Mouse (Mus musculus) left cerebral cortex, adult 18-20 months (tissue): ENCODE data around the gene Chd9. TPM values are rescaled to one million over a fixed set of nuclear protein-coding genes. Genes with fewer than 3 reads are reported as not detected.

Source experiments
- DNase-seq, 2 experiments: peaks; one replicate each; pipeline ENCODE4 v3.0.0; 2021 to 2022; ENCODE audit warnings: low spot score in 2 of 2, mixed read lengths in 1 of 2
- total RNA-seq, 2 experiments: library from RNA; stranded (reverse); gene quantifications; 2 replicates each; pipeline ENCODE4 v1.2.3; 2021

Chd9 gene
- total RNA-seq, 2 experiments from 2014 or later: 175 to 214 TPM

DNA sequence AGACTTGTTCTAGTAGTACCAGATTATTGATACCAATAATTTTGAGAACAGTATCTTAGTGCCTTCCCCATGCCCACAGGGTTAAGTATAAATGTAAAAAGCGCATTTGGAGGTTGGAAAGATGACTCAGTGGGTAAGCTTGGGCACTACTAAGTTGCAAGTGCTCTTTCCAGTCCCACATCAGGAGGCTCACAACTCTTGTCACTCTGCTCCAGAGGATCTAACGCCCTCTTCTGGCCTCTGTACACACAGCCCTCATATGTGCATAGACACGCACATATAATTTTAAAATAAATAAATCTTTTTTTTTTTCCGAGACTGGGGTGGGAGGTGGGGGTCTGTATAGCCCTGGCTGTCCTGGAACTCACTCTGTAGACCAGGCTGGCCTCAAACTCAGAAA, 131.6 kb downstream of the Chd9 start:
- no peak for DNase-seq

DNA sequence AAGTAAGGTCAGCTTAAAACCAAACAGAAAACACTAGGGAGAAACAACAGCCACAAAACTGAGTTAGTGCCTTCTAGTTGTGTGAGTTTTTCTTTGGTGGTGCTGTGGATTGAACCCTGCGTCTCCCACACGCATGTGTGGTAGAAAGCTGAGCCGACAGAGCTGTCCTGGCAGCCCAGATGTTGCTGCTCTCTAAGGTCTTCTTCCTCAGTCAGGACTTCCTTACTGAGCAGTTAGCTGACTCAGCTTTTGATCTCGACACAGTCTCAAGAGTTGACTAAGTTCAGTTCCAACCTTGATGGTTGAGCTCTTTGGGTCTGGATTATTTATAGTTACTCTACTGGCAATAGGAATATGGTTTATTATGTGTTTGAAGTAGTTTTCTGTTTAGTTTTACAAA, 133.5 kb downstream of the Chd9 start:
- DNase-seq: no peak

- no peak for DNase-seq
These were observed 135.9 kb downstream of the Chd9 start for GRCm38 (mm10) chr8:90964044-90964443.

DNA sequence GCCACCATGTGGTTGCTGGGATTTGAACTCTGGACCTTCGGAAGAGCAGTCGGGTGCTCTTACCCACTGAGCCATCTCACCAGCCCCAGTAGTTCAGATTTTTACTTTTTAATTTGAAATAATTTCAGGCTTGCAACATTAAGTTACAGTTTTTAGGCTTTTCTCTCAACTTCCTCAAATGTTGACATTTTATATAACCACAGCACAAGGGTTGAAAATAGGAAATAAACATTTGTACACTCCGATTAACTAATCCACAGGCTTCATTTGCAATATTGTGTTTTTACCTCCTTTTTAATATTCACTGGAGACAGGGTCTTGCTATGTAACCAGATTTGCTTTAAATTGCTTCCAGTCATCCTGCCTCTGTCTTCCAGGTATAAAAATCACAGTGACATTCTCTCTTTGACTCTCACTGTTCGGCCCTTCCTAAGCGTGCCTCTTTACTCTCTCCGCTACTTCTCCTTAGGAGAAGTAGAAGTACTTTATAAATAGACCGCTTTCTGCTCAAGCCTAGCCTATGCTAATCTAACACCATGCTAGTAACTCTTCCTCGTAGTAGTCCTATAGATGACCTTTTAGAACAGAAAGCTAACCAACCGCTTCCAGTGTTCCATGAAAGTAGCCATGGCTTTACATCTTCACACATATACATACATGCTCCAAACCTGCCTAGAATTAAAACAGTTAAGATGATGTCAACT, 137.5 kb downstream of the Chd9 start:
- no peak for DNase-seq

DNA sequence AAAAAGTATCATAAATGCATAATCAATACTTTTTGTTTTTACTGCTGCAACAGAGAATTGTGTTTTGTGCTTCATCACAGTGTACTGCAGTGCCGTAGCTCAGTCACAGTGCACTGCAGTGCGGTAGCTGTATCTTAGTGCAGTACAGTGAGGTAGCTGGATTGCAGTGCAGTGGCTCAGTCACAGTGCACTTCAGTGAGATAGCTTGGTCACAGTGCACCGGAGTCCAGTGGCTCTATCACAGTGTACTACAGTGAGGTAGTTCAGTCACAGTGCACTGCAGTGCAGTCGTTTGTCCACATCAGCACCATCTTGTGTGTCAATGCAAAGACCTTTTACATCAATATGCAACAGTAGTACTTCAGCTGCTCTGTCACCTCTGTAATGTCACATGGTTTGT, 140.2 kb downstream of the Chd9 start:
- DNase-seq: no peak

GRCm38 (mm10) chr8:90976960-90977371, 148.8 kb downstream of the Chd9 start:
- no peak for DNase-seq

DNA sequence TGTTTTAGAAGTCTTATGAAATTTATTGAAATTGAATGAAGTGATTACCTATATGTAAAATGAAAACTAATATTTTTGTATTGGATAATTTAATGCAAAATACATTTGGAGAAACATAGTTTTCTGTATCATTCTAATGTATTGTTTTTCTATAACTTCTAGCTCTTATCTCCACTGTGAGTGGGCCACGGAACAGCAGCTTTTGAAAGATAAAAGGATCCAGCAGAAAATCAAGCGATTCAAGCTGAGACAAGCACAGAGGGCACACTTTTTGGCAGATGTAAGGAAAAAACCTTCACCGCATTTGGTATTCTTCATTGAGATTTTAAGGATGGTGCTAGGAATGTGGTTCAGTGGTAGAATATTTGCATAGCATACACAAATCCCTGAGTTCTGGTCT, 150.6 kb downstream of the Chd9 start:
- DNase-seq: no peak

DNA sequence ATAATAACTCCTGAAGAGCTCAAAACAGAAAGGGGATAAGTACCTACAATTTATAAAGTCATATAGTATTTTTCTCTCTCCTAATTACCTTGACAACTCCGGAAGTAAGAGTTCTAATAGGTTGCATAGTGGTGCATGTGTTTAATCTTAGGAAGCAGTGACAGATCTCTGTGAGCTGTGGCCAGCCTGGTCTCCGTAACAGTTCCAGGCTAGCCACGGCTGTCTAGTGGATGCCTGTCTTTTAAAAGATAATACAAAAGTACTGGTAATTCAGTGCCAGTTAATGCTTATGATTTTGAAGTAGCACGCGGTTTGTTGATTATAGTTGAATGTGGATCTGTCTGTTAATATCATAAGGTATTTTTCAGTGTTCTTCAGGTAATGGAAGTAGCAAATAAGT, 151.1 kb downstream of the Chd9 start:
- DNase-seq: no peak

DNA sequence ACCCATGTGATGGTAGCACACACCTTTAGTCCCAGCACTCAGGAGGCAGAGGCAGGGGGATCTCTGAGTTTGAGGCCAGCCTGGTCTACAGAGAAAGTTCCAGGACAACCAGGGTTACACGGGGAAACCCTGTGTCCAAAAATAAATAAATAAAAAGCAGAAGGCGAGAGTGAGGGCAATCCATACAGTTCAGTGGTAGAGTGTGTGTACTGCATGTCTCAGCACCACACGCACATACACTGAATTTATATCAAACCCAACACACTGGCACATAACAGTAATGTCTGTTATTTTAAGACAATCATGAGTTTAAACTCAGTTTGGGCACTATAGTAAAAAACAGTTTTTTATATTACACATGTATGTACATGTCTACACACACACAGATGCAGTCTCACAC, 153.9 kb downstream of the Chd9 start:
- no peak for DNase-seq

GRCm38 (mm10) chr8:91019726-91020125, 191.6 kb downstream of the Chd9 start:
- peak; percentile 75 to 77 for DNase-seq

DNA sequence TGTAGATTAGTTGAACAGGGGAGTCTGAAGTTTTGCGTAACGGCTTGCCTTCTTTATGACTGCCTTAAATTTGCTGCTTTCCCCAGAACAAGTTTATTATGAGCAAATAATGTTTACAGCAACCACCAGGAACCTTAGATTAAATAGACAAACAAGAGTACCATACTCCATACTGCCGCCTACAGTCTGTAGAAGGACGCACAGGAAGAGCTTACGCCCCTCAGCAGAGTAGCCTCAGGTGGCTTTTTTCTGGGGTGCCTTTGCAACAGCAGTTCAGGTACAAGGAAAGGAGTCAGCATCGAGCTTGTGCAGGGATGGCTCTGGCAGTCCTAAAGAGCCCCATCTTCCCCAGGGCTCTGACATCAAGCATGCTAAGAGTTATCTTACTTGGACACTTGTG, 206.3 kb downstream of the Chd9 start:
- DNase-seq: no peak

DNA sequence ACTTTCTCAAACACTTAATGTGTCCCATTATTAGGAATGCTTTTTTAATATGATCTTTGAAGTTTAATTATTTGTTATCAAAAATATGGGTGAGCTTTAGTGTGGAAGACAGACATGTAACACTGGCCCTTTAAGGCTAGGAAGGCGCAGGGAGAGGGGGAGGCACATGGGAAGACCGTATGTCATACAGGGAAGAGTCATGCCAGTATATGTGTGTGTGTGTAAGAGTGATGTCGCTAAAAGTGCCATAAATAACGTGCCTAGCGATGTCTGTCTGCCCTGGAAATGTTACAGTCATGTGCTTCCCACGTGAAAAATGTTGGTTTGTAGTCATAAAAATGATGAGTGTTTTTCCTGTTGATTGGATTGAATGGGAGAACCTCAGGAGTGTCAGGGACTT, 208.8 kb downstream of the Chd9 start:
- no peak for DNase-seq

DNA sequence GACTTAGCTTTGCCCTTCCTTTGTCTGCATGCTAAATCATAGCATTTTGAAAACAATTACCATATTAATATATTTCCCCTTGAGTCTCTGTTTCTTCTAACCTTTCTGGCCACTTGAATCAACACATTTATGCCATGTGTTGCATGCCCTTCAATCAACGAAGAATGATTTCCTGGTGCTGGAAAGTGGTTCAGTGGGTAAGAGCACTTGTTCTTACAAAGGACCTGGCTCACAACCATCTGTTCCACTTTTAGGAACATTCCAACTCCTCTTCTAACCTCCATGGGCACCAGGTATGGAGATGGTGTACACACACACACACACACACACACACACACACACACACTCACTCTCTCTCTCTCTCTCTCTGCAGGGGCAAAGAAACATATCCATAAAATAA, 210.5 kb downstream of the Chd9 start:
- DNase-seq: no peak

- no peak for DNase-seq
These were observed 218.2 kb downstream of the Chd9 start for GRCm38 (mm10) chr8:91046370-91046769.

GRCm38 (mm10) chr8:91051037-91051436, 222.9 kb downstream of the Chd9 start:
- peak; percentile 49 to 64 for DNase-seq

- no peak for DNase-seq
These were observed 226.3 kb downstream of the Chd9 start for GRCm38 (mm10) chr8:91054418-91054817.

DNA sequence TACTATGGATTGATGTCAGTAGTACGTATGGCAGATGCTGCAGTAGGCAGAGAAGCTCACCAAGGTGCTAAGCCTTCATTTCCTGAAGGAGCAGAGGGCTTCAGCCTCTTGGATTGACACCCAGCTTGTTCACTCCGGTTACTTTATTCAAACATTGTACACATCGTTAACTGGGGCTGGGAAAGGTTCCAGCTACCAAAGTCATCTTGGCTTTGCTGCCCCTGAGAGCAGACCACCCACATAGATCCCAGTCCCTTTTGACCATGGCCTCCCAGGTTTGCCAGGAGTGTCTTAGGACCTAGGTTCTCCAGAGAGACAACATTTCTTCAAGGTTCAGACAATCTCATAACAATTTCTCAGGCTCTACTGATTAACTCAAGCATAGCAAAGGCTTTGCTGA, 228.7 kb downstream of the Chd9 start:
- DNase-seq: no peak

- DNase-seq: no peak
These were observed 231.0 kb downstream of the Chd9 start for GRCm38 (mm10) chr8:91059086-91059578.

DNA sequence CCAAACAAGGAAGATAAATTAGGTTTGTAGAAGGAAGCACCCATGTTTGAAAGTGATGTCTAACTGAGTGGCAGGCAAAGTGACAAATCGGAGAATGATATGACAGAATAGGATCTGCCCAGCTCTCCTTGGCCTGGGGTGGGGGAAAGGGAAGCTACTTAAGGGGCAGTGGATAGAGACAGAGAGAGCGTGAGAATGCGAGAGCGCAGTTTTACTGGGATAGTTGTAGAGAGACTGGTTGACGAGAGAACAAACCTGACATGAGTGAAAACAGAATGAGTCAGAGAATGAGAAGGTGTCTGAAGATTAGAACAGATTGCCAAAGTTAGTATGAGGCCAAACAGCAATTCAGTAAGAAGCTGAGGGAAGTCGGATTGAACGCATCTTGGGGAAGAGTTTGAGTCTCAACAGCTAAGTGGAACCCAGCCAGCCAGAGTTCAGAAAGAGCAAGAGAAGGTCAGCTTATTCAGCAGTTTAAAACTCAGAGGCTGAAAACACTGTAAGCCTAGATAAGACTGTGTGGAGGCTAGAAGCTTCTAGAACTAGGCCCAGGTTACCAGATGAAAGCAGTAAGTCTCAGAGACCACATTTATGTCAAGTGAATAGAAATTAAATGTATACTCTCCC, 231.8 kb downstream of the Chd9 start:
- no peak for DNase-seq

GRCm38 (mm10) chr8:91060555-91061471, 232.7 kb downstream of the Chd9 start:
- peak in 1 of 2 experiments; percentile 14 for DNase-seq

DNA sequence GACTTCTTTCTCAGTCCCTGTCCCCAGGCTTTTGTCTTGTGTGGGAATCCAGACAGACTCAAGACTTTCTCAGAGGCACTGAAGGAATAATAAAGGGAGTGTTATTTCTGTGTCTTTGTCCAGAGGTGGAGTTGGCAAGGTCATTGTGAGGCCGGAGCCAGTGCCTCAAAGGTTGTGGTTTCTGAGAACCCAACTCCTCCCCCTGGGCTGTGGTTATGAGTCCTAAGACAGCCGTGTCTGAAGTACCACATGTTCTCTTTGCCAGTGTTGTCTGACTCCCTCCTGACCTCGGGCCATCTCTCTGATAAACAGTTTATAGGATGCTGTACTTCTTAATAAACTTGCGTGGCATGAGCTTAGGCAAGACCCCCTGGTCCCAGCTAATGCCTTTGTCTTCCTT, 237.0 kb downstream of the Chd9 start:
- no peak for DNase-seq

DNA sequence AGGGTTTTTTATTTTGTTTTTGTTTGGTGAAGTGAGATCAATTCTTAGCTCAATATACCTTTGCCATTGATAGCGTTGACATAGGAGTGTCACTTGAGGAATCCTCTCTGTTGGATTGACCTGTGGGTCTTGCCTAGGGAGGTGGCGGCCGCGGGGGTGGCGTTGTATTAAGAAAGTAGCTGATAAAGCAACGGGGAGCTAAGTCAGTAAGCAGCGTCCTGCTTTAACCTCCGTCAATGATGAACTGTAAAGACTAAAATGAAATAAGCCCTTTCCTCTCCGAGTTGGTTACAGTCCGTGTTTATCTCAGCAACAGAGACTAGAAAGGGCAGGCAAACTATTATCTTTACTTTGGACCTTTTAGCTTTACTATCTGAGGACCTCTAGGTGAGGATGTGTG, 241.3 kb downstream of the Chd9 start:
- no peak for DNase-seq
